Mouse (Mus musculus) intestine, embryonic 14.5 days (tissue): Measurements from ENCODE around the gene Tomm20. TPM values are rescaled to one million over a fixed set of nuclear protein-coding genes. Genes with fewer than 3 reads are reported as not detected.
"Not testable (repeated sequence)": the region's sequence is repeated elsewhere in the genome, so short reads cannot be mapped to it uniquely, and the experiment has no call there.

ENCODE experiments used
- ATAC-seq: fragments of 200-750 bp; cut with Nextera tagmentation; replicated peaks from 2 replicates; pipeline ENCODE4 v1.8.0; 2017; ENCODE audit warnings: low read depth, moderate number of reproducible peaks, moderate TSS enrichment, moderate library complexity; ENCODE audit not compliant: low FRiP score, low TSS enrichment
- DNase-seq: peaks from one replicate; pipeline ENCODE4 v3.0.0-alpha.2; 2018; ENCODE audit warnings: low spot score
- H3K27ac ChIP-seq: fragments of 300-500 bp; sonication (generic); 2 replicates; pipeline ENCODE4 v1.5.1; 2014; ENCODE audit warnings: low read depth, mild to moderate bottlenecking, control low read depth
- H3K27me3 ChIP-seq: fragments of 300-500 bp; sonication (generic); replicated peaks from 2 replicates; pipeline ENCODE4 v1.6.1; 2014; ENCODE audit warnings: low read length, control low read depth; ENCODE audit not compliant: control insufficient read depth, insufficient read depth
- H3K36me3 ChIP-seq: fragments of 300-500 bp; sonication (generic); 2 replicates; pipeline ENCODE4 v1.6.1; 2014; ENCODE audit warnings: low read length, control low read depth; ENCODE audit not compliant: control insufficient read depth, insufficient read depth
- H3K4me1 ChIP-seq: fragments of 300-500 bp; sonication (generic); replicated peaks from 2 replicates; pipeline ENCODE4 v1.6.1; 2014; ENCODE audit warnings: low read length, control low read depth, mixed read lengths; ENCODE audit not compliant: control insufficient read depth, insufficient read depth
- H3K4me2 ChIP-seq: fragments of 300-500 bp; sonication (generic); 2 replicates; pipeline ENCODE4 v1.6.1; 2014; ENCODE audit warnings: low read length
- H3K4me3 ChIP-seq: fragments of 300-500 bp; sonication (generic); 2 replicates; pipeline ENCODE4 v1.5.1; 2014; ENCODE audit warnings: low read depth, low read length, control low read depth, mixed read lengths
- H3K9ac ChIP-seq: fragments of 300-500 bp; sonication (generic); 2 replicates; pipeline ENCODE4 v1.6.1; 2014; ENCODE audit warnings: mild to moderate bottlenecking, low read length
- H3K9me3 ChIP-seq: fragments of 300-500 bp; sonication (generic); 2 replicates; pipeline ENCODE4 v1.6.1; 2016; ENCODE audit warnings: low read length, control low read depth; ENCODE audit not compliant: control insufficient read depth
- WGBS: fragments of 180-500 bp; shearing (Covaris S2); extraction: QIAGEN DNeasy Blood & Tissue Kit; methylation state at CpG from one replicate; pipeline ENCODE4 v1.1.7; 2014; 5-methylcytosine and 5-hydroxymethylcytosine counted together
- polyA plus RNA-seq: library from polyadenylated mRNA; unstranded; fragments of >200 nt; fragmentation: Nextera tagmentation; extraction: Ambion mirVana; gene quantifications from 2 replicates; pipeline ENCODE4 v1.2.1, GENCODE M21; 2014

Gene Tomm20
- polyA plus RNA-seq, 1 experiment from 2014 or later: 297 TPM

GRCm38 (mm10) chr8:126882586-126882985 lies 63.1 kb downstream of the Tomm20 start:
- H3K27ac ChIP-seq, H3K4me1 ChIP-seq, H3K4me3 ChIP-seq, H3K4me2 ChIP-seq, H3K9me3 ChIP-seq, H3K9ac ChIP-seq, H3K27me3 ChIP-seq, H3K36me3 ChIP-seq, ATAC-seq, DNase-seq: not testable (repeated sequence)
- 90% methylated on average over 1 of the region's 1 CpGs for WGBS

GRCm38 (mm10) chr8:126881641-126882140 lies 64.0 kb downstream of the Tomm20 start:
- no peaks in the 10 kb centered on the region for H3K27me3 ChIP-seq
- DNase-seq: no peak
- H3K9ac ChIP-seq: no peak overlapping the region
- H3K27ac ChIP-seq: no peak overlapping the region
- ATAC-seq: no peak
- no peaks in the 10 kb centered on the region for H3K9me3 ChIP-seq
- no peaks in the 10 kb centered on the region for H3K36me3 ChIP-seq
- 72% methylated on average over 4 of the region's 4 CpGs for WGBS
- no peaks in the 10 kb centered on the region for H3K4me1 ChIP-seq
- H3K4me2 ChIP-seq: no peak overlapping the region
- no peak overlapping the region for H3K4me3 ChIP-seq

Other genes with a start within 250 kb of the Tomm20 start
- gene Rbm34, start 25.2 kb upstream of the Tomm20 start, polyA plus RNA-seq: 26.5 and 26.6 TPM in 2 replicates
- 33.4 and 36.6 TPM in 2 replicates for gene Pard3, start 118.0 kb upstream of the Tomm20 start, polyA plus RNA-seq